Mouse (Mus musculus) spleen, postnatal 10 days (tissue): Measurements from ENCODE around the gene Aldh16a1.
"Not testable (repeated sequence)": the region's sequence is repeated elsewhere in the genome, so short reads cannot be mapped to it uniquely, and the experiment has no call there.

Source experiments
- DNase-seq, 2 experiments: peaks; one replicate each; pipeline ENCODE4 v3.0.0; 2021 to 2022; ENCODE audit warnings: low spot score in 2 of 2

Aldh16a1 gene

GRCm38 (mm10) chr7:45117566-45117965 is 36.8 kb downstream of the Aldh16a1 start:
- DNase-seq = no peak

DNA sequence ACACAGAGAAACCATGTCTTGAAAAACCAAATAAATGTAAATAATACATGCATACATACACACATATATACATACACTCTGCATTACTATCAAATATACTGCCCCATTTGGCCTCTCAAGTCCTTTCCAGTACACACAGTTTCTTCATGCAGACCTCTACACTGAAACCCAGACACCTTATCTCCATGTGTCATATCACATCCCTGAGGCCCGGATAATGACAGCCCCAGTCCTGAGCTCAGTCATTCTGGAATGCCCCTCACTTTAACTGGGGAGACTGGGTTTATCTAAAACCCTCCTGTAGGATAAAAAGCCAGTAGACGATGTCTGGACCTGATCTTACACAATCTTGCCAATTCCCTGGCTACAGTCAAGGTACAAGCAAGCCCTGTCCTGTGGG is 40.9 kb downstream of the Aldh16a1 start:
- DNase-seq = no peak

- DNase-seq = no peak
Measured at GRCm38 (mm10) chr7:45112529-45112928, 41.9 kb downstream of the Aldh16a1 start.

GRCm38 (mm10) chr7:45111940-45112339 is 42.4 kb downstream of the Aldh16a1 start:
- DNase-seq = no peak

DNA sequence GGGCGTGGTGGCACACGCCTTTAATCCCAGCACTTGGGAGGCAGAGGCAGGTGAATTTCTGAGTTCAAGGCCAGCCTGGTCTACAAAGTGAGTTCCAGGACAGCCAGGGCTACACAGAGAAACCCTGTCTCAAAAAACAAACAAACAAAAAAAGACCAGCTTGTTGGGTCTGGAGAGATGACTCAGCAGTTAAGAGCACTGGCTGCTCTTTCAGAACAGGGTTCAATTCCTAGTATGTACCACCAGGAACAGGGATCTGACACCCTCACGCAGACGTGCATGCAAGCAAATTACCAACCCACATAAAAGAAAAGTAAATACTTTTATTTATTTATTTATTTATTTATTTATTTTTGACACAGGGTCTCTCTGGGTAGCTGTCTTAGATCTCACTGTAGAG is 44.3 kb downstream of the Aldh16a1 start:
- not testable (repeated sequence) for DNase-seq

- no peak for DNase-seq
Measured at GRCm38 (mm10) chr7:45107052-45107645, 47.2 kb downstream of the Aldh16a1 start.

- no peak for DNase-seq
Measured at GRCm38 (mm10) chr7:45106441-45106840, 47.9 kb downstream of the Aldh16a1 start.

GRCm38 (mm10) chr7:45105491-45105890 is 48.9 kb downstream of the Aldh16a1 start:
- no peak for DNase-seq

DNA sequence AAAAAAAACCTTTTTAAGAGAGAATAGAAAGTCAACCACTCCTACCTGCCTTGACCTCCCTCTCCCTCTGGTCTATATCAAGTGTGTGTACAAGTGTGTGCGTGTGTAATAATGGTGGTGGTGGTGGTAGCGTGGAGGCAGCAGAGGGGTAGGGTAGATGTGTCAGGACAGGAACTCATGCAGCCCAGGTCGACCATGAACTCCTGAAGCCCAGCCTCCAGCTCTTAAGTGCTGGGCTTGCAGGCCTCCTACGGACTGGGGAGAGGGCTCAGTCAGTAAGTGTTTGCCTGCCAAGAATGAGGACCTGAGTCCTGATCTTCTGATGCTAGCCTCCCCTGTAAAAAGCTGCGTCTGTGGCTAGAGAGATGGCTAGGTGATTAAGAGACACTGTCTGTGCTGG is 49.4 kb downstream of the Aldh16a1 start:
- no peak for DNase-seq

DNA sequence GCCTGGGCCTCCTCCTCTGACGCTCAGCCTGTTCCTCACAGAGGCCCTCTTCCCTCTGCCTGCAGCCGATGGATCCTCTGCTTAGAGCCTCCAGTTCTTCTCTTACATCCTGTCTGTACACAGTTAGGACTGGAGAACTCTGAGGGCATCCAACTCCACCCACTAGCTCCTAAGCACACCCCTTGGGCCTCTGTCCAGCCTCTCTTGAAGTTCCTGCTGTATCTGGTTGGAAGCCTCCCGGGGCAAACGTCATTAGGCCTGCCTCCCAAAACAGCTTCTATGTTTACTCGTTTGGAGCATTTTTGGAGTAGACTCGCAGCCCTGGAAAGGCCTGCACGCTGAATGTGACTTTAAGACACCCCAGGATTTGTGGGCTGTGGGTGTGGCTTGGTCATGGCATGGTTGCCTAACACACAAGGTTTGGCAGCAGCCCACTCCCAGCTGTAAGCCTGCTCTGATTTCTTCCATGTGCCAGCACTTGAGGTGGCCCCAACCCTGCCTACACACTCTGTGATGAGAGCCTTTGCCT is 50.7 kb downstream of the Aldh16a1 start, which contains the start of gene Fcgrt:
Gene Fcgrt, minus strand, starts transcription at position 200 of the 529 bp plus-strand sequence.
- peak in 1 of 2 experiments; percentile 55 for DNase-seq

- no peak for DNase-seq
Measured at GRCm38 (mm10) chr7:45102940-45103585, 51.3 kb downstream of the Aldh16a1 start.

DNA sequence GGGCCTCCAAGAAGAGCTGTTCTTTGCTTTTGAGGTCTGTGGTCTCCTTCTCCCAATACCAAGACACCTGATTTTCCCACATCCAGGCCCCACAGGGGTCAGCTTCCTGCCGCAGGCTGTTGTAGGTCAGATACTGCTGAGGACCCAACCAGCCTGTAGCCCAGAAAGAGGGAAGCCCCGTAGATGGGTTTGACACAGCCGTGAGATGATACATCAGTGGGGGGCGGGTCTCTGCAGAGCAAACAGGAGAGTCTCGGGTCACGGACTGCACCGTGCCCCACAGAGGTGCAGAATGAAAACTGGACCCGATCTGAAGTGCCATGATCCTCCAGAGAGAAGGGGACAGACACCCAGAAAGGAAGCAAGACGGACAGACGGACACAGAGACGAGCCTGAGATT is 51.9 kb downstream of the Aldh16a1 start:
- DNase-seq = no peak

DNA sequence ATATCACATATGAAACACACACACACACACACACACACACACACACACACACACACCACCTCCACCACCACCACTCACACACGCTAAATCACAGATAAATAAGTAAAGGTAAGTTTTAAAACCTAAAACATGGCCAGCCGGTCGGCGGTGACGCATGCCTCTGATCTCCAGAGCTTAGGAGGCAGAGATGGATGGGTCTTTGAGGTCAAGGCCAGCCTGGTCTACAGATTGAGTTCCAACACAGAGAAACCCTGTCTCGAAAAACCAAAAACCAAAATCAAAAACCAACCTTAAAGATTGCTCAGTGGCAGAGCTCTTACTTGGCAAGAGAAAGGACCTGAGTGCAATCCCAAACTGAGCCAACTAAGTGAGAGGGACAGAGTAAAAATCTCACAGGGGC is 54.3 kb downstream of the Aldh16a1 start:
- no peak for DNase-seq

- peak in 1 of 2 experiments; percentile 60 for DNase-seq
Measured at GRCm38 (mm10) chr7:45098541-45099240, 55.7 kb downstream of the Aldh16a1 start.

DNA sequence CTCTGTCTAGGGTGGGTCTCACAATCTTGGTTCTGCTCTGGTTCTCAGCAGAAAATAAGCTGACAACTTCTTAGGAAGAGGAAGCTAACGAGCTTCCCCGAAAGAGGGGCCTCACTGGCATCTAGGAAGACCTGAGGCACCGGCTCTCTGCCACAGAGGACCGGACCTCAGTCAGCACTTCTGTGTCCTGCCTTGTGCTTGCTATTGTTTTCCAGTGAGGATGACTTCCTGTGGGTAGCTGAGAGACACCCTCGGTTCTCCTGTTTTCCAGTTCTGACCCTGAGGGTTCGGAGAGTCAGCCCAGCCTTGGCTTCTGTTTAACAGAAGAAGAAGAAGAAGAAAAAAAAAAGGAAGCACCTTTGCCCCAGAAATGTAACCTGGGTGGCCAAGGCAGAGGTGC is 56.9 kb downstream of the Aldh16a1 start:
- no peak for DNase-seq

DNA sequence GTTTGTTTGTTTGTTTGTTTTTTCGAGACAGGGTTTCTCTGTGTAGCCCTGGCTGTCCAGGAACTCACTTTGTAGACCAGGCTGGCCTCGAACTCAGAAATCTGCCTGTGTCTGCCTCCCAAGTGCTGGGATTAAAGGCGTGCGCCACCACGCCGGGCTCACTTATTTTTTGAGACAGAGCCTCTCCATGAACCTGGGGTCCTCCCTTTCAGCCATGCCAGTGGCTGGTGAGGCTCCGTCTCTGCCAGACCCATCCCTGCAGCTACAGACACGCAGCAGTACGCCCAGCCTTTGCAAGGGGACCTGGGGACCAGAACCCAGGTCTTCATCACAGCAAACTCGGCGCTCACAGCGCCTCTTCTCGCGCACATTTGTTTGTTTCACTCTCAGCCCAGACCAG is 58.4 kb downstream of the Aldh16a1 start:
- not testable (repeated sequence) for DNase-seq

- DNase-seq = no peak
Measured at GRCm38 (mm10) chr7:45095367-45095766, 59.0 kb downstream of the Aldh16a1 start.

- no peak for DNase-seq
Measured at GRCm38 (mm10) chr7:45094121-45094520, 60.3 kb downstream of the Aldh16a1 start.

GRCm38 (mm10) chr7:45093516-45093905 is 60.9 kb downstream of the Aldh16a1 start:
- DNase-seq = no peak

- DNase-seq = no peak
Measured at GRCm38 (mm10) chr7:45092828-45093515, 61.4 kb downstream of the Aldh16a1 start.

- peak in 1 of 2 experiments; percentile 68 for DNase-seq
Measured at GRCm38 (mm10) chr7:45092048-45092447, 62.3 kb downstream of the Aldh16a1 start, which contains the start of gene Rcn3. Gene Rcn3 (minus strand): TSS chr7:45092221.
